In the genomic region with DNA sequence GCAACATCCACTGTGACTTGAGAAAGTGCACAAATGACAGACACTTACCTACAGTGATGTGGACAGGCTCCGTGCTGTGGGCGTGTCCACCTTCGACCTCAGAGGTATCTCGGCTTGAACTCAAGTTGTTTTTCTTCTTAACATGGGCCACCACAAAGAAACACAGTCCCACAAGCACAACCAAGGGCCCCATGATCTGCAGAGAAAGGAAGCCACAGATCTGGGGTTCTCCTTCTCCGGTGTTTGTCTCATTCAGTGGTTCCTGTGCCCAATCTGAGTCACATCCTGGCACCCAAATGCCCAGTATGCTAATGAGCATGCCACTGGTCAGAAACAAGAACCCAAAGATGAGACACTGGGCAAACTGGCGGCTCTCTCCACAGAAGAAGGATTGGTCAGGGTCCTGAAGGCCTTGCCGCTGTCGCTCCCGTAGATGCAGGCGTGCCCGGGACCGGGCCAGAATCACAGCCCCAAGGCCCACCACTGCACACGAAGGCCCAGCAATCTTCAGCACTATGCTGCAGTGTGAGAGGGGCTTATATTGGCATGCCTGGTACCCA, we compare ENCODE assay signal across 22 mouse cellular contexts. TPM values are rescaled to one million over a fixed set of nuclear protein-coding genes. Genes with fewer than 3 reads are reported as not detected.
DNase-seq lines count a peak whose midpoint lies in the region; ATAC-seq and TF ChIP-seq lines count a peak whose summit lies in the region.
"Had no signal": no experiment of that assay in that cellular context is flagged by ENCODE, and none has a peak within 500 bp of the region (broad histone marks: within the 10 kb centered on the region; RNA-seq: fewer than 3 reads in every experiment).

No protein-coding gene starts in this region.

- H3K27ac ChIP-seq in lung, embryonic 14.5 days (ENCODE audit: low read depth): no peak overlapping the region
- no peak overlapping the region for H3K27ac ChIP-seq in intestine, embryonic 16.5 days (ENCODE audit: low read length)
- H3K27ac ChIP-seq in stomach, postnatal 0 days (replicated peaks): no peak overlapping the region
- H3K27ac ChIP-seq: embryonic facial prominence, embryonic 13.5 days; hindbrain, embryonic 12.5 days; limb, embryonic 15.5 days; midbrain, embryonic 12.5 days had no signal

- 87% methylated on average over 13 of the region's 13 CpGs for WGBS in lung, embryonic 14.5 days
- WGBS in intestine, embryonic 16.5 days: 79% methylated on average over 13 of the region's 13 CpGs
- WGBS in stomach, postnatal 0 days: 87% methylated on average over 13 of the region's 13 CpGs

- TF ChIP-seq CTCF in lung, embryonic 14.5 days (IDR thresholded peaks at IDR 0.05; ENCODE audit: low read depth): no peak
- TF ChIP-seq CTCF in stomach, postnatal 0 days (IDR thresholded peaks at IDR 0.05; ENCODE audit: low read depth): no peak

- H3K9me3 ChIP-seq in lung, embryonic 14.5 days (ENCODE audit: low read depth, low read length): no peaks in the 10 kb centered on the region
- no peaks in the 10 kb centered on the region for H3K9me3 ChIP-seq in intestine, embryonic 16.5 days (ENCODE audit: control insufficient read depth, low read length)
- no peaks in the 10 kb centered on the region for H3K9me3 ChIP-seq in stomach, postnatal 0 days (ENCODE audit: control insufficient read depth, low read length)
- H3K9me3 ChIP-seq: embryonic facial prominence, embryonic 13.5 days; hindbrain, embryonic 12.5 days; limb, embryonic 15.5 days; midbrain, embryonic 12.5 days had no signal

- peak overlapping the region; percentile 29; the same call in 1 of the 2 replicates for H3K4me2 ChIP-seq in lung, embryonic 14.5 days
- peak overlapping the region; percentile 39 for H3K4me2 ChIP-seq in intestine, embryonic 16.5 days (ENCODE audit: low read depth, low read length)
- H3K4me2 ChIP-seq in stomach, postnatal 0 days (replicated peaks; ENCODE audit: low read depth): peak overlapping the region; percentile 20; the same call in 1 of the 2 replicates
- H3K4me2 ChIP-seq: embryonic facial prominence, embryonic 13.5 days; hindbrain, embryonic 12.5 days; limb, embryonic 15.5 days; midbrain, embryonic 12.5 days had no signal

- no peaks in the 10 kb centered on the region for H3K4me1 ChIP-seq in lung, embryonic 14.5 days (ENCODE audit: insufficient read depth)
- H3K4me1 ChIP-seq in intestine, embryonic 16.5 days (ENCODE audit: control insufficient read depth, insufficient read depth, low read length): peaks cover 16% of the 10 kb centered on the region
- 0 out of 2 replicates have a peak, but pooled peaks cover 2% of the 10 kb centered on the region for H3K4me1 ChIP-seq in stomach, postnatal 0 days (replicated peaks; ENCODE audit: control insufficient read depth, insufficient read depth)

- no peak overlapping the region for H3K9ac ChIP-seq in lung, embryonic 14.5 days
- H3K9ac ChIP-seq in intestine, embryonic 16.5 days (ENCODE audit: low read depth, low read length): peak overlapping the region; percentile 45; the same call in 1 of the 2 replicates
- H3K9ac ChIP-seq in stomach, postnatal 0 days (ENCODE audit: low read length): no peak overlapping the region
- H3K9ac ChIP-seq: embryonic facial prominence, embryonic 13.5 days; hindbrain, embryonic 12.5 days; limb, embryonic 15.5 days; midbrain, embryonic 12.5 days had no signal

- H3K4me3 ChIP-seq in lung, embryonic 14.5 days (ENCODE audit: low read depth, low read length): no peak overlapping the region
- 0 out of 2 replicates have a peak overlapping the region, but pooled peaks have one; percentile 27 for H3K4me3 ChIP-seq in intestine, embryonic 16.5 days (ENCODE audit: low read length)
- H3K4me3 ChIP-seq in stomach, postnatal 0 days (ENCODE audit: low read depth, low read length): no peak overlapping the region
- H3K4me3 ChIP-seq: embryonic facial prominence, embryonic 13.5 days; hindbrain, embryonic 12.5 days; limb, embryonic 15.5 days; midbrain, embryonic 12.5 days had no signal

- H3K36me3 ChIP-seq in lung, embryonic 14.5 days (ENCODE audit: insufficient read depth): no peaks in the 10 kb centered on the region
- no peaks in the 10 kb centered on the region for H3K36me3 ChIP-seq in intestine, embryonic 16.5 days (ENCODE audit: control insufficient read depth, insufficient read depth, low read length)
- no peaks in the 10 kb centered on the region for H3K36me3 ChIP-seq in stomach, postnatal 0 days (ENCODE audit: control insufficient read depth, insufficient read depth, low read length)
- H3K36me3 ChIP-seq: embryonic facial prominence, embryonic 13.5 days; hindbrain, embryonic 12.5 days; limb, embryonic 15.5 days; midbrain, embryonic 12.5 days had no signal

- H3K27me3 ChIP-seq in lung, embryonic 14.5 days (ENCODE audit: insufficient read depth, low read length): peaks cover 15% of the 10 kb centered on the region
- H3K27me3 ChIP-seq in intestine, embryonic 16.5 days (replicated peaks; ENCODE audit: control insufficient read depth, insufficient read depth, low read length): no peaks in the 10 kb centered on the region; the same call in 1 of the 2 replicates
- no peaks in the 10 kb centered on the region for H3K27me3 ChIP-seq in stomach, postnatal 0 days (ENCODE audit: control insufficient read depth, insufficient read depth, low read length)
- H3K27me3 ChIP-seq: Patski had no signal

- no peak for ATAC-seq in lung, embryonic 14.5 days (ENCODE audit: insufficient read depth)
- ATAC-seq in intestine, embryonic 16.5 days: no peak
- no peak for ATAC-seq in stomach, postnatal 0 days (ENCODE audit: low FRiP score, low TSS enrichment)
- no peak for ATAC-seq in erythroblast, adult 5-6 weeks (replicated peaks; ENCODE audit: low FRiP score, poor library complexity, severe bottlenecking)
- ATAC-seq: Patski had no signal

- no peak for TF ChIP-seq EP300 in stomach, postnatal 0 days (optimal IDR thresholded peaks at IDR 0.05)

- DNase-seq in lung, embryonic 14.5 days: no peak
- DNase-seq in lung, postnatal 10 days: no peak
- DNase-seq in Muller cell, postnatal 12 days (ENCODE audit: inconsistent ontology term): peak; percentile 43
- no peak for DNase-seq in stomach, postnatal 0 days (ENCODE audit: low spot score)
- DNase-seq in gastrocnemius, postnatal 4 days (ENCODE audit: low spot score in 2 of 2): no peak
- DNase-seq: cerebellum, adult 11-12 months; cerebellum, postnatal 36 days; gastrocnemius, postnatal 25 days; kidney, adult 9 months; lung, adult 2 months; right cerebral cortex, postnatal 25 days had no signal

RNA-seq across cellular contexts. Expression of a gene that starts 2.6 kb away (rescaled TPM):
- polyA plus RNA-seq in lung, embryonic 14.5 days (2014; fragmentation: Nextera tagmentation; extraction: Ambion mirVana): 13.9 and 15.4 TPM in 2 replicates
- polyA plus RNA-seq in intestine, embryonic 16.5 days (2015; fragmentation: Nextera tagmentation; extraction: Ambion mirVana): 36.4 and 43.2 TPM in 2 replicates
- polyA plus RNA-seq in stomach, postnatal 0 days (2015; fragmentation: Nextera tagmentation; extraction: Ambion mirVana): 27.4 and 29.6 TPM in 2 replicates
- not detected in 2 replicates for total RNA-seq in erythroblast, adult 5-6 weeks (2015; ENCODE audit: low replicate concordance)
- total RNA-seq in erythroblast, adult 5-6 weeks (2017; ENCODE audit: low replicate concordance): 0.98 TPM in 1 of 2 replicates, not detected in the other
- total RNA-seq in gastrocnemius, postnatal 4 days (2021): not detected
- polyA plus RNA-seq: forebrain, embryonic 11.5 days; midbrain, embryonic 12.5 days had no signal

RNA-seq across cellular contexts. Expression of a gene that starts 54.8 kb away (rescaled TPM):
- 0.08 TPM in 1 of 2 replicates, not detected in the other for polyA plus RNA-seq in lung, embryonic 14.5 days (2014; fragmentation: Nextera tagmentation; extraction: Ambion mirVana)
- polyA plus RNA-seq in intestine, embryonic 16.5 days (2015; fragmentation: Nextera tagmentation; extraction: Ambion mirVana): 0.07 and 0.10 TPM in 2 replicates
- not detected in 2 replicates for polyA plus RNA-seq in stomach, postnatal 0 days (2015; fragmentation: Nextera tagmentation; extraction: Ambion mirVana)
- total RNA-seq in erythroblast, adult 5-6 weeks (2015; ENCODE audit: low replicate concordance): not detected in 2 replicates
- total RNA-seq in erythroblast, adult 5-6 weeks (2017; ENCODE audit: low replicate concordance): not detected in 2 replicates
- not detected for total RNA-seq in gastrocnemius, postnatal 4 days (2021)
- total RNA-seq: gastrocnemius, postnatal 25 days; left cerebral cortex, postnatal 14 days had no signal
- polyA plus RNA-seq: embryonic facial prominence, embryonic 13.5 days; forebrain, embryonic 11.5 days; heart, embryonic 14.5 days; hindbrain, embryonic 12.5 days; limb, embryonic 15.5 days; lung, adult 2 months; midbrain, embryonic 12.5 days; Patski; thymus, postnatal 0 days had no signal
